Mouse (Mus musculus) liver, embryonic 18 days (tissue): ENCODE measurements around the gene Vmn2r27. TPM values are rescaled to one million over a fixed set of nuclear protein-coding genes. Genes with fewer than 3 reads are reported as not detected.

Experiments
- polyA plus RNA-seq: library from polyadenylated mRNA; depleted of rRNA; stranded (reverse); fragments of >200 nt; gene quantifications from 2 replicates; pipeline ENCODE4 v1.2.3, GENCODE M21; 2012; rRNA removed

The Vmn2r27 gene
- polyA plus RNA-seq = not detected in 2 replicates

GRCm38 (mm10) chr6:124231756-124232155, at the start of gene Vmn2r27:
Vmn2r27 (minus strand) TSS chr6:124231856.

Other genes starting within 250 kb of the Vmn2r27 start
- not detected in 2 replicates for gene Vmn2r26, start 207.3 kb downstream of the Vmn2r27 start, polyA plus RNA-seq
- gene Cd163, start 72.8 kb upstream of the Vmn2r27 start, polyA plus RNA-seq = 0.46 and 0.49 TPM in 2 replicates
- 20.7 and 22.3 TPM in 2 replicates for gene Pex5, start 183.2 kb upstream of the Vmn2r27 start, polyA plus RNA-seq
- 3.7 and 3.8 TPM in 2 replicates for gene Clstn3, start 232.9 kb upstream of the Vmn2r27 start, polyA plus RNA-seq